Mouse (Mus musculus) liver, adult 2 months (tissue): ENCODE results near the gene Miga2.

Experiments
- CTCF ChIP-seq: fragments of 200-500 bp; IDR thresholded peaks from 2 replicates; pipeline ENCODE4 v1.5.1; 2011; ENCODE audit warnings: low read depth, low read length, control low read depth
- POLR2A ChIP-seq: fragments of 200-500 bp; IDR thresholded peaks from 2 replicates; pipeline ENCODE4 v1.6.1; 2011; ENCODE audit warnings: low read length, control low read depth; ENCODE audit not compliant: insufficient read depth; ENCODE audit errors: extremely low read depth

GRCm38 (mm10) chr2:30337179-30337578, 26.9 kb upstream of the Miga2 start:
- no peak for TF ChIP-seq CTCF
- TF ChIP-seq POLR2A, result no peak
